In the genomic region with DNA sequence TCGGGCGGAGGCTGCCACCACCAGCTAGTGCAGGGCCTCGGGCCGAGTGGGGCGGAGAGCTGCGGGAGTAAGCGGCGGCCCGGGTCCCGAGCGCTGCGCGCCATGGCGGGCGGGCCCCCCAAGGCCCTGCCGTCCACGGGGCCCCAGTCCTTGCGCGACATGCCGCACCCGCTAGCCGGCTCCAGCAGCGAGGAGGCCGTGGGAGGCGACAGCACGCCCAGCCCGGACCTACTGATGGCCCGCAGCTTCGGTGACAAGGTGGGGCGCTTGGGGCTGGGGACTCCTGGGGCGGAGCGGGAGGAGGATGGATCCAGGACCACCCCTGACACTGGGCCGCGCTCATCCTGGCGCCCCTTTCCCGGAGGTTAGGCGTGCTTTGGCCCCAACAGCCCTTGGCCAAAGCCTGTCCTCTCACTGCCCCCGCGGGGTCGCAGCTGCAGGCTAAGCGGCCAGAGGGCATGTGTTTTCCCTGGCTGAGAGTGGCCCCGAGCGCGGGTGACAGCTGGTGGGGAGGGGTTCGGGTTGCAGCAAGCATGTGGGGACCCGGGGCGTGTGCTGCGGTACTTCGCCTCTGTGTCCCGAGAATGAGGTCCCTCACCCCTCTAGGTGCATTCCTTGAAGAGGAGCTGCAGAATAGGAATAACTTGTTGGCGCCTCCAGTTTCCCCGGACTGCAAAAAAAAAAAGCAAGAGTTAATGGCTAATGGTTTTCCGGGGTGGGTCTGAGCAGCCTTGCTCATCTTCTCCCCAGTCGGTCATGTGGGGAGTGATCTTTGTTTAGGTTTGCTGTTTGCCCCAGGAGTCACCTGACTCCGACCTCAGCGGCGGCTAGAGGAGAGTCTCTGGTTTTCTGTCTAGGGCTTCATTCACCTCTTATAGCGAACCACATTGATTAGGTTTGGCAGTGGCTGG, we compare ENCODE assay signal across 8 mouse cellular contexts. TPM values are rescaled to one million over a fixed set of nuclear protein-coding genes. Genes with fewer than 3 reads are reported as not detected.
A peak's percentile ranks its signal among the peaks of the same experiment; 100 is the strongest.
DNase-seq lines count a peak whose midpoint lies in the region; ATAC-seq and TF ChIP-seq lines count a peak whose summit lies in the region.

No protein-coding gene starts in this region.

- H3K4me1 ChIP-seq in embryonic facial prominence, embryonic 10.5 days = peaks cover 21% of the 10 kb centered on the region
- H3K4me1 ChIP-seq in heart, embryonic 13.5 days = peaks cover 26% of the 10 kb centered on the region
- peaks cover 2% of the 10 kb centered on the region; the same call in 1 of the 2 replicates for H3K4me1 ChIP-seq in kidney, postnatal 0 days (replicated peaks; ENCODE audit: insufficient read depth, low read length)
- H3K4me1 ChIP-seq in small intestine, adult 2 months (ENCODE audit: control insufficient read depth, insufficient read depth, insufficient read length, low read length) = 0 out of 2 replicates have a peak, but pooled peaks cover 2% of the 10 kb centered on the region

- H3K27ac ChIP-seq in embryonic facial prominence, embryonic 10.5 days (replicated peaks) = peak overlapping the region; percentile 90
- H3K27ac ChIP-seq in heart, embryonic 13.5 days (replicated peaks) = peak overlapping the region; percentile 70
- peak overlapping the region; percentile 79 for H3K27ac ChIP-seq in kidney, postnatal 0 days
- H3K27ac ChIP-seq in small intestine, adult 2 months (ENCODE audit: insufficient read depth, low read depth, low read length) = no peak overlapping the region; the same call in none of the 2 replicates

- peak; percentile 26 to 30 for DNase-seq in adrenal gland, adult 18-20 months (ENCODE audit: low spot score in 2 of 2)
- DNase-seq in embryonic facial prominence, embryonic 10.5 days (ENCODE audit: low spot score) = peak; percentile 66
- DNase-seq in kidney, postnatal 0 days (ENCODE audit: low spot score) = peak; percentile 53
- peak; percentile 65 for DNase-seq in lung, postnatal 36 days
- no peak for DNase-seq in layer of hippocampus, adult 9-11 months

- H3K4me2 ChIP-seq in heart, embryonic 13.5 days = peak overlapping the region; percentile 99
- H3K4me2 ChIP-seq in kidney, postnatal 0 days (ENCODE audit: low read length) = peak overlapping the region; percentile 100

- no peaks in the 10 kb centered on the region for H3K9me3 ChIP-seq in embryonic facial prominence, embryonic 10.5 days
- H3K9me3 ChIP-seq in heart, embryonic 13.5 days = no peaks in the 10 kb centered on the region
- no peaks in the 10 kb centered on the region for H3K9me3 ChIP-seq in kidney, postnatal 0 days (replicated peaks; ENCODE audit: low read length)

- peaks cover 3% of the 10 kb centered on the region; the same call in 1 of the 2 replicates for H3K27me3 ChIP-seq in embryonic facial prominence, embryonic 10.5 days (replicated peaks; ENCODE audit: low read depth, poor library complexity, severe bottlenecking)
- no peaks in the 10 kb centered on the region for H3K27me3 ChIP-seq in heart, embryonic 13.5 days (replicated peaks)
- H3K27me3 ChIP-seq in kidney, postnatal 0 days (ENCODE audit: insufficient read depth, low read length) = no peaks in the 10 kb centered on the region
- H3K27me3 ChIP-seq in small intestine, adult 2 months (ENCODE audit: control insufficient read depth, insufficient read depth, low read length) = no peaks in the 10 kb centered on the region

- TF ChIP-seq POLR2A in small intestine, adult 2 months (IDR thresholded peaks at IDR 0.05; ENCODE audit: low read depth, low read length) = no peak

- peak overlapping the region; percentile 95 for H3K9ac ChIP-seq in heart, embryonic 13.5 days
- peak overlapping the region; percentile 80 for H3K9ac ChIP-seq in kidney, postnatal 0 days (ENCODE audit: low read depth, low read length)

- no peak for TF ChIP-seq CTCF in kidney, postnatal 0 days (IDR thresholded peaks at IDR 0.05; ENCODE audit: low read depth)
- no peak for TF ChIP-seq CTCF in small intestine, adult 2 months (IDR thresholded peaks at IDR 0.05; ENCODE audit: extremely low read depth, insufficient read length, insufficient replicate concordance, low read depth, low read length)

- WGBS in embryonic facial prominence, embryonic 10.5 days = under 1% methylated on average over 58 of the region's 58 CpGs
- WGBS in heart, embryonic 13.5 days = 0% methylated on average over 56 of the region's 58 CpGs
- WGBS in kidney, postnatal 0 days = 0% methylated on average over 54 of the region's 58 CpGs
- WGBS in small intestine, adult 2 months = 1% methylated on average over 58 of the region's 58 CpGs

- H3K36me3 ChIP-seq in embryonic facial prominence, embryonic 10.5 days (replicated peaks) = no peaks in the 10 kb centered on the region
- H3K36me3 ChIP-seq in heart, embryonic 13.5 days = peaks cover 4% of the 10 kb centered on the region; the same call in 1 of the 2 replicates
- no peaks in the 10 kb centered on the region for H3K36me3 ChIP-seq in kidney, postnatal 0 days (ENCODE audit: insufficient read depth, low read length)
- no peaks in the 10 kb centered on the region for H3K36me3 ChIP-seq in small intestine, adult 2 months (ENCODE audit: control insufficient read depth, insufficient read depth, low read length)

- peak overlapping the region; percentile 93 for H3K4me3 ChIP-seq in embryonic facial prominence, embryonic 10.5 days
- H3K4me3 ChIP-seq in heart, embryonic 13.5 days = peak overlapping the region; percentile 97
- peak overlapping the region; percentile 93 for H3K4me3 ChIP-seq in kidney, postnatal 0 days (replicated peaks; ENCODE audit: low read depth, low read length)
- H3K4me3 ChIP-seq in small intestine, adult 2 months (ENCODE audit: low read depth, low read length) = peak overlapping the region; percentile 93

- peak; percentile 44 for ATAC-seq in CD4-positive, CD25-positive, alpha-beta regulatory T cell, adult 4 months
- peak; percentile 71 for ATAC-seq in heart, embryonic 13.5 days (ENCODE audit: extremely low read depth, insufficient number of reproducible peaks, low FRiP score, low TSS enrichment)
- ATAC-seq in kidney, postnatal 0 days (replicated peaks; ENCODE audit: low FRiP score, low read depth) = peak; percentile 57

RNA-seq across cellular contexts. Expression of gene Snx30, which starts 0.6 kb away (rescaled TPM):
- 1 to 10 TPM; 2.2 to 2.6 TPM for polyA plus RNA-seq in CD4-positive, CD25-positive, alpha-beta regulatory T cell, adult 4 months (2017; shearing (Covaris generic))
- total RNA-seq in adrenal gland, adult 18-20 months (2021) = 1 to 10 TPM; 4.1 to 5.1 TPM
- polyA plus RNA-seq in embryonic facial prominence, embryonic 10.5 days (2016; fragmentation: Nextera tagmentation; extraction: Ambion mirVana) = 6.4 and 7.9 TPM in 2 replicates
- polyA plus RNA-seq in heart, embryonic 13.5 days (2015; fragmentation: Nextera tagmentation; extraction: Ambion mirVana) = 4.1 and 4.4 TPM in 2 replicates
- 6.0 and 7.0 TPM in 2 replicates for polyA plus RNA-seq in kidney, postnatal 0 days (2015; fragmentation: Nextera tagmentation; extraction: Ambion mirVana)
- 0.74 and 0.75 TPM in 2 replicates for polyA plus RNA-seq in small intestine, adult 2 months (2012; rRNA removed)

RNA-seq across cellular contexts. Expression of gene Inip, which starts 4.8 kb away (rescaled TPM):
- polyA plus RNA-seq in CD4-positive, CD25-positive, alpha-beta regulatory T cell, adult 4 months (2017; shearing (Covaris generic)) = 10 to 100 TPM; 49.6 to 49.7 TPM
- 10 to 100 TPM; 17.5 to 17.6 TPM for total RNA-seq in adrenal gland, adult 18-20 months (2021)
- 91.2 and 92.7 TPM in 2 replicates for polyA plus RNA-seq in embryonic facial prominence, embryonic 10.5 days (2016; fragmentation: Nextera tagmentation; extraction: Ambion mirVana)
- polyA plus RNA-seq in heart, embryonic 13.5 days (2015; fragmentation: Nextera tagmentation; extraction: Ambion mirVana) = 39.0 and 41.7 TPM in 2 replicates
- 40.2 and 45.3 TPM in 2 replicates for polyA plus RNA-seq in kidney, postnatal 0 days (2015; fragmentation: Nextera tagmentation; extraction: Ambion mirVana)
- 1.8 and 4.1 TPM in 2 replicates for polyA plus RNA-seq in small intestine, adult 2 months (2012; rRNA removed)
